ENCODE assay signal across 1 mouse cellular context in the genomic region with DNA sequence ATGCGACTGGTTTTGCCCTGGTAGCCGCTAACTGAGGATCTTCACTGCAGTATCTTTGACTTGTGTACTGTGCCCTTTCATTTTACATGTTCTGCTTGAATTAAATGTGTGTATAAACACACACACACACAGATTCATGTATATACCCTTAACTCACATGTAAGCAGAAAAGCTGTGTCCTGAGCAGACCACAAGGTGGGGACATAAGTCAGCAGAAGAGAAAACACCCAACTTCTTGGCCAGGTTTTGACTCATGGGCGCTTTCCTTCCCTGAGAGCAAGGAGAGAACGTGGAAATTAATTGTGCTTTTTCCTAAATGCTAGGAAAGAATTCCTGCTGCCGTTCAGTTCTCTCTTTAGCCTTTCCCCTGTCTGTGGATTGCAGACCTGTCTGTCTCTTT.
TF ChIP-seq lines count a peak whose summit lies in the region.

No protein-coding gene starts in this region.

TF ChIP-seq in MEL, 35 proteins besides CTCF, POLR2A, EP300 and RAD21:
- TF ChIP-seq MYC (IDR thresholded peaks at IDR 0.05; ENCODE audit: low read depth, low read length) (no peak), MYB (IDR thresholded peaks at IDR 0.05; ENCODE audit: low read depth, low read length) (no peak), SMC3 (IDR thresholded peaks at IDR 0.05; ENCODE audit: low read depth, low read length) (peak; percentile 34), ZC3H11A (IDR thresholded peaks at IDR 0.05; ENCODE audit: low read depth, low read length) (no peak)
